24 mouse cellular contexts compared by ENCODE assay signal in genomic region chr14:49089461-49090058, GRCm38 (mm10). TPM values are rescaled to one million over a fixed set of nuclear protein-coding genes. Genes with fewer than 3 reads are reported as not detected.
DNase-seq lines count a peak whose midpoint lies in the region; ATAC-seq and TF ChIP-seq lines count a peak whose summit lies in the region.
"Had no signal": no experiment of that assay in that cellular context is flagged by ENCODE, and none has a peak within 500 bp of the region (broad histone marks: within the 10 kb centered on the region; RNA-seq: fewer than 3 reads in every experiment).

No protein-coding gene starts in this region.

- peak; percentile 28 for DNase-seq in forebrain, embryonic 10.5 days (ENCODE audit: extremely low spot score, low spot score)
- no peak for DNase-seq in forebrain, postnatal 0 days
- peak; percentile 22 for DNase-seq in embryonic facial prominence, embryonic 14.5 days (ENCODE audit: low spot score)
- no peak for DNase-seq in gastrocnemius, adult 2 months
- DNase-seq in urinary bladder, postnatal 36 days (ENCODE audit: low spot score in 2 of 2): no peak
- DNase-seq in kidney, postnatal 36 days: no peak
- DNase-seq: adrenal gland, adult 8-10 months; cerebellum, adult 9-11 months; gastrocnemius, postnatal 25 days; heart, adult 2 months; heart, postnatal 36 days; left cerebral cortex, postnatal 4 days; liver, postnatal 0 days; lung, postnatal 10 days; right cerebral cortex, postnatal 14 days; thymus, postnatal 4 days had no signal

- H3K9ac ChIP-seq in forebrain, postnatal 0 days: no peak overlapping the region
- H3K9ac ChIP-seq in midbrain, embryonic 12.5 days (replicated peaks): no peak overlapping the region
- H3K9ac ChIP-seq in midbrain, embryonic 15.5 days: no peak overlapping the region
- H3K9ac ChIP-seq in embryonic facial prominence, embryonic 14.5 days (ENCODE audit: low read depth, low read length): no peak overlapping the region
- H3K9ac ChIP-seq: hindbrain, embryonic 15.5 days; liver, postnatal 0 days had no signal

- H3K4me2 ChIP-seq in forebrain, postnatal 0 days (ENCODE audit: low read depth): no peak overlapping the region
- H3K4me2 ChIP-seq in midbrain, embryonic 12.5 days (replicated peaks): peak overlapping the region; percentile 31; the same call in 1 of the 2 replicates
- H3K4me2 ChIP-seq in midbrain, embryonic 15.5 days: no peak overlapping the region
- H3K4me2 ChIP-seq in embryonic facial prominence, embryonic 14.5 days (ENCODE audit: low read depth, low read length): no peak overlapping the region
- H3K4me2 ChIP-seq: hindbrain, embryonic 15.5 days had no signal

- peak overlapping the region; percentile 14; the same call in 1 of the 2 replicates for H3K4me3 ChIP-seq in forebrain, embryonic 10.5 days
- no peak overlapping the region for H3K4me3 ChIP-seq in forebrain, postnatal 0 days (ENCODE audit: low read depth, low read length)
- no peak overlapping the region for H3K4me3 ChIP-seq in midbrain, embryonic 12.5 days
- no peak overlapping the region for H3K4me3 ChIP-seq in midbrain, embryonic 15.5 days
- no peak overlapping the region for H3K4me3 ChIP-seq in embryonic facial prominence, embryonic 14.5 days (ENCODE audit: low read depth, low read length)
- no peak overlapping the region for H3K4me3 ChIP-seq in gastrocnemius, adult 2 months
- H3K4me3 ChIP-seq: heart, adult 2 months; hindbrain, embryonic 15.5 days; layer of hippocampus, adult 2 months; megakaryocyte, embryonic 14.5 days; myocyte had no signal

- no peak for ATAC-seq in forebrain, postnatal 0 days
- peak; percentile 76 for ATAC-seq in midbrain, embryonic 12.5 days (ENCODE audit: low FRiP score, low read depth)
- no peak for ATAC-seq in midbrain, embryonic 15.5 days (replicated peaks)
- ATAC-seq in embryonic facial prominence, embryonic 14.5 days (ENCODE audit: low read depth): no peak
- ATAC-seq: intestine, postnatal 0 days; liver, postnatal 0 days had no signal

- intact Hi-C loops in gastrocnemius, adult 2 months (cut with DNase I): no loop called here

- WGBS in forebrain, embryonic 10.5 days: 11% methylated on average over 6 of the region's 6 CpGs
- WGBS in forebrain, postnatal 0 days: 7% methylated on average over 6 of the region's 6 CpGs
- 7% methylated on average over 6 of the region's 6 CpGs for WGBS in midbrain, embryonic 12.5 days
- WGBS in midbrain, embryonic 15.5 days: 10% methylated on average over 6 of the region's 6 CpGs
- WGBS in embryonic facial prominence, embryonic 14.5 days: 30% methylated on average over 6 of the region's 6 CpGs

- H3K36me3 ChIP-seq in forebrain, embryonic 10.5 days (replicated peaks): peaks cover 15% of the 10 kb centered on the region
- H3K36me3 ChIP-seq in forebrain, postnatal 0 days (ENCODE audit: insufficient read depth): peaks cover 11% of the 10 kb centered on the region
- H3K36me3 ChIP-seq in midbrain, embryonic 12.5 days: peaks cover 9% of the 10 kb centered on the region
- no peaks in the 10 kb centered on the region; the same call in 1 of the 2 replicates for H3K36me3 ChIP-seq in midbrain, embryonic 15.5 days (replicated peaks)
- peaks cover 21% of the 10 kb centered on the region for H3K36me3 ChIP-seq in embryonic facial prominence, embryonic 14.5 days (ENCODE audit: control insufficient read depth, insufficient read depth, low read length)

- TF ChIP-seq CTCF in forebrain, postnatal 0 days (IDR thresholded peaks at IDR 0.05; ENCODE audit: low read depth): no peak
- no peak for TF ChIP-seq CTCF in gastrocnemius, adult 2 months (IDR thresholded peaks at IDR 0.05)

- no peaks in the 10 kb centered on the region for H3K9me3 ChIP-seq in forebrain, embryonic 10.5 days
- no peaks in the 10 kb centered on the region for H3K9me3 ChIP-seq in forebrain, postnatal 0 days (ENCODE audit: low read length)
- H3K9me3 ChIP-seq in midbrain, embryonic 12.5 days: no peaks in the 10 kb centered on the region
- no peaks in the 10 kb centered on the region for H3K9me3 ChIP-seq in midbrain, embryonic 15.5 days
- H3K9me3 ChIP-seq in embryonic facial prominence, embryonic 14.5 days (ENCODE audit: control insufficient read depth, low read length): no peaks in the 10 kb centered on the region
- H3K9me3 ChIP-seq: hindbrain, embryonic 15.5 days; megakaryocyte, embryonic 14.5 days had no signal

- peaks cover 52% of the 10 kb centered on the region for H3K4me1 ChIP-seq in forebrain, embryonic 10.5 days
- no peaks in the 10 kb centered on the region for H3K4me1 ChIP-seq in forebrain, postnatal 0 days (ENCODE audit: insufficient read depth)
- peaks cover 29% of the 10 kb centered on the region for H3K4me1 ChIP-seq in midbrain, embryonic 12.5 days
- H3K4me1 ChIP-seq in midbrain, embryonic 15.5 days: peaks cover 9% of the 10 kb centered on the region; the same call in 1 of the 2 replicates
- no peaks in the 10 kb centered on the region for H3K4me1 ChIP-seq in embryonic facial prominence, embryonic 14.5 days (ENCODE audit: control insufficient read depth, insufficient read depth, low read length)
- H3K4me1 ChIP-seq: hindbrain, embryonic 15.5 days; megakaryocyte, embryonic 14.5 days had no signal

- H3K27ac ChIP-seq in forebrain, embryonic 10.5 days: peak overlapping the region; percentile 69; the same call in 1 of the 2 replicates
- no peak overlapping the region for H3K27ac ChIP-seq in forebrain, postnatal 0 days (ENCODE audit: low read depth, low read length)
- H3K27ac ChIP-seq in midbrain, embryonic 12.5 days (replicated peaks): peak overlapping the region; percentile 65
- no peak overlapping the region for H3K27ac ChIP-seq in midbrain, embryonic 15.5 days
- no peak overlapping the region for H3K27ac ChIP-seq in embryonic facial prominence, embryonic 14.5 days (replicated peaks; ENCODE audit: low read depth, low read length)
- H3K27ac ChIP-seq in gastrocnemius, adult 2 months: no peak overlapping the region
- H3K27ac ChIP-seq: heart, adult 2 months; hindbrain, embryonic 15.5 days; kidney, postnatal 0 days; layer of hippocampus, adult 2 months had no signal

- H3K27me3 ChIP-seq in forebrain, embryonic 10.5 days (ENCODE audit: poor library complexity, severe bottlenecking): peaks cover 11% of the 10 kb centered on the region; the same call in 1 of the 2 replicates
- no peaks in the 10 kb centered on the region for H3K27me3 ChIP-seq in forebrain, postnatal 0 days (ENCODE audit: insufficient read depth, low read length)
- no peaks in the 10 kb centered on the region for H3K27me3 ChIP-seq in midbrain, embryonic 12.5 days
- H3K27me3 ChIP-seq in midbrain, embryonic 15.5 days (replicated peaks): no peaks in the 10 kb centered on the region
- H3K27me3 ChIP-seq in embryonic facial prominence, embryonic 14.5 days (replicated peaks; ENCODE audit: control insufficient read depth, insufficient read depth, low read length): no peaks in the 10 kb centered on the region
- H3K27me3 ChIP-seq: hindbrain, embryonic 15.5 days; megakaryocyte, embryonic 14.5 days had no signal

RNA-seq across cellular contexts. Expression of gene Exoc5, which starts 23.1 kb away (rescaled TPM):
- polyA plus RNA-seq in forebrain, embryonic 10.5 days (2016; fragmentation: Nextera tagmentation; extraction: Ambion mirVana): 60.8 and 66.8 TPM in 2 replicates
- 90.6 and 104 TPM in 2 replicates for total RNA-seq in forebrain, postnatal 0 days (2014; rRNA removed)
- polyA plus RNA-seq in forebrain, postnatal 0 days (2015; fragmentation: Nextera tagmentation; extraction: Ambion mirVana): 51.7 and 61.2 TPM in 2 replicates
- 106 TPM in 2 replicates for polyA plus RNA-seq in midbrain, embryonic 12.5 days (2016; fragmentation: Nextera tagmentation; extraction: Ambion mirVana)
- polyA plus RNA-seq in midbrain, embryonic 15.5 days (2015; fragmentation: Nextera tagmentation; extraction: Ambion mirVana): 70.5 and 73.0 TPM in 2 replicates
- polyA plus RNA-seq in embryonic facial prominence, embryonic 14.5 days (2014; fragmentation: Nextera tagmentation; extraction: Ambion mirVana): 48.6 and 57.2 TPM in 2 replicates
- total RNA-seq in gastrocnemius, adult 2 months (2021): 10 to 100 TPM; 19.1 to 21.4 TPM

RNA-seq across cellular contexts. Expression of gene Ap5m1, which starts 23.7 kb away (rescaled TPM):
- polyA plus RNA-seq in forebrain, embryonic 10.5 days (2016; fragmentation: Nextera tagmentation; extraction: Ambion mirVana): 30.8 and 32.3 TPM in 2 replicates
- total RNA-seq in forebrain, postnatal 0 days (2014; rRNA removed): 20.0 and 32.6 TPM in 2 replicates
- polyA plus RNA-seq in forebrain, postnatal 0 days (2015; fragmentation: Nextera tagmentation; extraction: Ambion mirVana): 12.8 and 15.7 TPM in 2 replicates
- 31.7 and 34.3 TPM in 2 replicates for polyA plus RNA-seq in midbrain, embryonic 12.5 days (2016; fragmentation: Nextera tagmentation; extraction: Ambion mirVana)
- 19.0 and 22.2 TPM in 2 replicates for polyA plus RNA-seq in midbrain, embryonic 15.5 days (2015; fragmentation: Nextera tagmentation; extraction: Ambion mirVana)
- polyA plus RNA-seq in embryonic facial prominence, embryonic 14.5 days (2014; fragmentation: Nextera tagmentation; extraction: Ambion mirVana): 18.5 and 25.3 TPM in 2 replicates
- total RNA-seq in gastrocnemius, adult 2 months (2021): 10 to 100 TPM; 10.5 to 10.9 TPM

Comparison
In these comparisons a context has a peak if more than half of its experiments do, and no peak if none do; other contexts are left out.
1. DNase-seq: peak in forebrain, embryonic 10.5 days (single experiment) and embryonic facial prominence, embryonic 14.5 days (single experiment); none in forebrain, postnatal 0 days (single experiment), gastrocnemius, adult 2 months (single experiment), urinary bladder, postnatal 36 days (0 of 2) and kidney, postnatal 36 days (0 of 2).
2. H3K27ac ChIP-seq: peak in forebrain, embryonic 10.5 days (single experiment) and midbrain, embryonic 12.5 days (single experiment); none in forebrain, postnatal 0 days (single experiment), midbrain, embryonic 15.5 days (single experiment), embryonic facial prominence, embryonic 14.5 days (single experiment) and gastrocnemius, adult 2 months (single experiment).